Mouse (Mus musculus) G1E (cell line): ENCODE data around the gene Zfp467.

Source experiments
- CTCF ChIP-seq: IDR thresholded peaks from 2 replicates; pipeline ENCODE4 v1.5.1; 2012; ENCODE audit warnings: low read depth, low read length, inconsistent platforms, mixed read lengths
- GATA1 ChIP-seq: IDR thresholded peaks from 2 replicates; pipeline ENCODE4 v1.6.1; 2012; ENCODE audit warnings: borderline replicate concordance, low read length, inconsistent platforms, mixed read lengths
- POLR2AphosphoS5 ChIP-seq: IDR thresholded peaks from 2 replicates; pipeline ENCODE4 v1.6.1; 2012; ENCODE audit warnings: low read depth, low read length, inconsistent platforms; ENCODE audit not compliant: insufficient replicate concordance

- TF ChIP-seq POLR2AphosphoS5 = no peak
- no peak for TF ChIP-seq CTCF
- no peak for TF ChIP-seq GATA1
These were observed 2.3 kb upstream of the Zfp467 start, which contains the start of gene Sspo for GRCm38 (mm10) chr6:48447929-48448328.
